Mouse (Mus musculus) CH12.LX (cell line): ENCODE results near the gene Rgr. TPM values are rescaled to one million over a fixed set of nuclear protein-coding genes. Genes with fewer than 3 reads are reported as not detected.

Source experiments
- DNase-seq: peaks from one replicate; pipeline ENCODE4 v3.0.0-alpha.2; 2013; ENCODE audit errors: extremely low read depth
- H3K27ac ChIP-seq: 2 replicates; pipeline ENCODE4 v1.5.1; 2012; ENCODE audit warnings: low read depth, mild to moderate bottlenecking, control low read depth, moderate library complexity; ENCODE audit not compliant: insufficient read depth
- H3K27me3 ChIP-seq: replicated peaks from 2 replicates; pipeline ENCODE3; 2012; ENCODE audit warnings: inconsistent platforms
- H3K36me3 ChIP-seq, 2 experiments: replicated peaks in 1 of 2; 2 replicates each; pipeline versions ENCODE3 to v1.6.1; 2012; ENCODE audit warnings: inconsistent platforms in 1 of 2, low read length in 1 of 2, mild to moderate bottlenecking in 1 of 2, mixed read lengths in 1 of 2, moderate library complexity in 1 of 2; ENCODE audit not compliant: control insufficient read depth in 1 of 2, insufficient read depth in 1 of 2
- H3K4me1 ChIP-seq, 2 experiments: 2 replicates each; pipeline ENCODE4 v1.6.1; 2012; ENCODE audit warnings: inconsistent platforms in 1 of 2, moderate library complexity in 1 of 2; ENCODE audit not compliant: insufficient read depth in 2 of 2, control insufficient read depth in 1 of 2
- H3K4me2 ChIP-seq: 2 replicates; pipeline ENCODE4 v1.6.1; 2012; ENCODE audit warnings: low read depth, mild to moderate bottlenecking, control low read depth; ENCODE audit not compliant: poor library complexity, insufficient read depth, severe bottlenecking
- H3K4me3 ChIP-seq, 3 experiments: fragments of 150-350 bp in 1 of 3; sonication (generic) in 1 of 3; replicated peaks in 1 of 3; 2 replicates each; pipeline versions ENCODE3 to v1.5.1; 2011 to 2012; ENCODE audit warnings: low read depth in 2 of 3, low read length in 2 of 3, mild to moderate bottlenecking in 2 of 3, moderate library complexity in 2 of 3, control low read depth in 1 of 3, improper control_type of control experiment in 1 of 3, inconsistent platforms in 1 of 3, mixed read lengths in 1 of 3; ENCODE audit not compliant: poor library complexity in 1 of 3
- H3K79me2 ChIP-seq: replicated peaks from 2 replicates; pipeline ENCODE4 v1.6.1; 2012; ENCODE audit warnings: mild to moderate bottlenecking, moderate library complexity; ENCODE audit not compliant: control insufficient read depth, poor library complexity, insufficient read depth, severe bottlenecking; ENCODE audit errors: extremely low read depth
- H3K9ac ChIP-seq: 2 replicates; pipeline ENCODE4 v1.6.1; 2012; ENCODE audit warnings: low read depth, mild to moderate bottlenecking, control low read depth, moderate library complexity; ENCODE audit not compliant: insufficient read depth
- H3K9me3 ChIP-seq: replicated peaks from 2 replicates; pipeline ENCODE3; 2012; ENCODE audit warnings: low read length, inconsistent platforms, mixed read lengths
- BHLHE40 ChIP-seq: IDR thresholded peaks from 2 replicates; pipeline ENCODE4 v1.6.1; 2011; ENCODE audit warnings: mild to moderate bottlenecking, low read depth, low read length, improper control_type of control experiment
- CHD1 ChIP-seq: IDR thresholded peaks from 2 replicates; pipeline ENCODE4 v1.6.1; 2012; ENCODE audit warnings: low read depth, low read length, improper control_type of control experiment, inconsistent platforms
- CTCF ChIP-seq, 2 experiments: IDR thresholded peaks in 1 of 2; conservative IDR thresholded peaks in 1 of 2; 2 replicates each; pipeline ENCODE4 v1.5.1; 2011 to 2012; ENCODE audit warnings: low read depth in 2 of 2, low read length in 2 of 2, improper control_type of control experiment in 1 of 2, inconsistent platforms in 1 of 2, mild to moderate bottlenecking in 1 of 2, moderate library complexity in 1 of 2
- ELF1 ChIP-seq: IDR thresholded peaks from 2 replicates; pipeline ENCODE4 v1.6.1; 2014; ENCODE audit warnings: low read depth, mild to moderate bottlenecking, inconsistent platforms, low read length, improper control_type of control experiment
- EP300 ChIP-seq: IDR thresholded peaks from 2 replicates; pipeline ENCODE4 v1.6.1; 2011; ENCODE audit warnings: low read length, improper control_type of control experiment
- ETS1 ChIP-seq: conservative IDR thresholded peaks from 2 replicates; pipeline ENCODE4 v1.6.1; 2012; ENCODE audit warnings: low read depth, mild to moderate bottlenecking, inconsistent platforms, low read length, improper control_type of control experiment, moderate library complexity
- GABPA ChIP-seq: IDR thresholded peaks from 2 replicates; pipeline ENCODE4 v1.6.1; 2012; ENCODE audit warnings: low read depth, low read length, improper control_type of control experiment, inconsistent platforms; ENCODE audit not compliant: insufficient replicate concordance
- IRF4 ChIP-seq: IDR thresholded peaks from 2 replicates; pipeline ENCODE4 v1.6.1; 2014; ENCODE audit warnings: low read depth, mild to moderate bottlenecking, inconsistent platforms, low read length, improper control_type of control experiment
- JUN ChIP-seq: IDR thresholded peaks from 2 replicates; pipeline ENCODE4 v1.6.1; 2011; ENCODE audit warnings: low read depth, mild to moderate bottlenecking, low read length, improper control_type of control experiment, moderate library complexity; ENCODE audit not compliant: insufficient read depth
- KAT2A ChIP-seq: IDR thresholded peaks from 2 replicates; pipeline ENCODE4 v1.6.1; 2012; ENCODE audit warnings: low read length, improper control_type of control experiment, inconsistent platforms; ENCODE audit not compliant: insufficient replicate concordance
- MEF2A ChIP-seq: IDR thresholded peaks from 2 replicates; pipeline ENCODE4 v1.6.1; 2014; ENCODE audit warnings: low read depth, mild to moderate bottlenecking, inconsistent platforms, low read length, improper control_type of control experiment, borderline replicate concordance
- MXI1 ChIP-seq: IDR thresholded peaks from 2 replicates; pipeline ENCODE4 v1.6.1; 2011; ENCODE audit warnings: mild to moderate bottlenecking, low read depth, low read length, improper control_type of control experiment
- MYC ChIP-seq: IDR thresholded peaks from 2 replicates; pipeline ENCODE4 v1.6.1; 2011; ENCODE audit warnings: low read depth, mild to moderate bottlenecking, improper control_type of control experiment, low read length
- NELFE ChIP-seq: IDR thresholded peaks from 2 replicates; pipeline ENCODE4 v1.6.1; 2011; ENCODE audit warnings: low read depth, low read length, improper control_type of control experiment
- NRF1 ChIP-seq: IDR thresholded peaks from 2 replicates; pipeline ENCODE4 v1.6.1; 2014; ENCODE audit warnings: low read depth, mild to moderate bottlenecking, inconsistent platforms, low read length, improper control_type of control experiment, moderate library complexity
- PAX5 ChIP-seq: IDR thresholded peaks from 2 replicates; pipeline ENCODE4 v1.6.1; 2012; ENCODE audit warnings: low read length, inconsistent platforms, mixed read lengths
- POLR2A ChIP-seq: IDR thresholded peaks from 2 replicates; pipeline ENCODE4 v1.6.1; 2011; ENCODE audit warnings: low read depth, mild to moderate bottlenecking, improper control_type of control experiment, low read length
- RAD21 ChIP-seq: IDR thresholded peaks from 2 replicates; pipeline ENCODE4 v1.6.1; 2011; ENCODE audit warnings: low read depth, mild to moderate bottlenecking, low read length, improper control_type of control experiment, moderate library complexity
- TBP ChIP-seq: conservative IDR thresholded peaks from 2 replicates; pipeline ENCODE4 v1.6.1; 2011; ENCODE audit warnings: low read depth, low read length, improper control_type of control experiment
- TCF12 ChIP-seq: IDR thresholded peaks from 2 replicates; pipeline ENCODE4 v1.6.1; 2014; ENCODE audit warnings: low read depth, mild to moderate bottlenecking, inconsistent platforms, low read length, improper control_type of control experiment
- UBTF ChIP-seq: IDR thresholded peaks from 2 replicates; pipeline ENCODE4 v1.6.1; 2012; ENCODE audit warnings: low read depth, mild to moderate bottlenecking, inconsistent platforms, low read length, improper control_type of control experiment, moderate library complexity
- USF1 ChIP-seq: IDR thresholded peaks from 2 replicates; pipeline ENCODE4 v1.6.1; 2014; ENCODE audit warnings: low read depth, mild to moderate bottlenecking, inconsistent platforms, low read length, improper control_type of control experiment
- ZC3H11A ChIP-seq: IDR thresholded peaks from 2 replicates; pipeline ENCODE4 v1.6.1; 2012; ENCODE audit warnings: low read depth, mild to moderate bottlenecking, inconsistent platforms, low read length, improper control_type of control experiment
- ZMIZ1 ChIP-seq: IDR thresholded peaks from 2 replicates; pipeline ENCODE4 v1.6.1; 2012; ENCODE audit warnings: low read depth, mild to moderate bottlenecking, inconsistent platforms, low read length, improper control_type of control experiment
- ZNF384 ChIP-seq: IDR thresholded peaks from 2 replicates; pipeline ENCODE4 v1.6.1; 2012; ENCODE audit warnings: low read depth, low read length, improper control_type of control experiment, inconsistent platforms
- dilution Hi-C: fragments of 300-500 bp; cut with MboI; formaldehyde crosslinking; loops from 2 replicates; pipeline ENCODE4 v1.14.3; 2020; ENCODE audit warnings: low sequenced_read_pairs; ENCODE audit not compliant: extremely low pct_unique_long_range_greater_than_20kb, extremely low pct_ligation_motif_present
- in situ Hi-C: fragments of 300-500 bp; cut with MboI; formaldehyde crosslinking; loops from 3 replicates; pipeline ENCODE4 v1.14.3; 2019; ENCODE audit warnings: low sequenced_read_pairs, low pct_ligation_motif_present, low pct_unique_long_range_greater_than_20kb, mixed read lengths
- polyA plus RNA-seq: library from polyadenylated mRNA; unstranded; fragments of >175 nt; gene quantifications from 2 replicates; pipeline ENCODE4 v1.2.1, GENCODE M21; 2012; ENCODE audit warnings: low read depth; ENCODE audit not compliant: insufficient read length
- total RNA-seq, 2 experiments: library from RNA; depleted of rRNA; stranded (reverse); fragments of 300-350 nt in 1 of 2; fragments of >200 nt in 1 of 2; gene quantifications; 2 replicates each; pipeline ENCODE4 v1.2.3; 2012 to 2014

The Rgr gene
- total and polyA plus RNA-seq, 3 experiments, result not detected

- H3K36me3 ChIP-seq, result no peaks in the 10 kb centered on the region
- no peak overlapping the region for H3K27ac ChIP-seq
- peaks cover 14% of the 10 kb centered on the region for H3K27me3 ChIP-seq
- in situ Hi-C loops, result no loop called here
- no peaks in the 10 kb centered on the region for H3K9me3 ChIP-seq
- no peaks in the 10 kb centered on the region for H3K79me2 ChIP-seq
- no peak overlapping the region for H3K4me2 ChIP-seq
- dilution Hi-C loops, result no loop called here
- DNase-seq, result no peak
- TF ChIP-seq POLR2A (no peak), MYC (no peak), CHD1 (no peak), MEF2A (no peak), BHLHE40 (no peak), ETS1 (no peak), JUN (no peak), MXI1 (no peak), USF1 (no peak), ZC3H11A (no peak), NRF1 (no peak), UBTF (no peak), GABPA (no peak), TBP (no peak), KAT2A (no peak), ZMIZ1 (no peak)
- no peak overlapping the region for H3K9ac ChIP-seq
- H3K4me1 ChIP-seq, result no peaks in the 10 kb centered on the region
- no peak overlapping the region for H3K4me3 ChIP-seq
Observed at GRCm38 (mm10) chr14:37006489-37006888, 42.3 kb downstream of the Rgr start.

GRCm38 (mm10) chr14:37005865-37006264 lies 42.9 kb downstream of the Rgr start:
- Histone ChIP-seq H3K27ac (no peak overlapping the region), H3K4me3 (no peak overlapping the region), H3K36me3 (no peaks in the 10 kb centered on the region), H3K9me3 (no peaks in the 10 kb centered on the region), H3K79me2 (no peaks in the 10 kb centered on the region), H3K4me2 (no peak overlapping the region), H3K4me1 (no peaks in the 10 kb centered on the region), H3K27me3 (peaks cover 14% of the 10 kb centered on the region), H3K9ac (no peak overlapping the region)
- DNase-seq, result no peak
- in situ Hi-C loops, result no loop called here
- dilution Hi-C loops, result no loop called here
- TF ChIP-seq TCF12 (no peak), JUN (no peak), IRF4 (no peak), KAT2A (no peak), UBTF (no peak), CTCF (conservative IDR thresholded peaks at IDR 0.05 in 1 of 2, IDR thresholded peaks at IDR 0.05 in 1 of 2; ENCODE audit: low read depth in 2 of 2, low read length in 2 of 2) (no peak), NELFE (no peak), PAX5 (no peak), RAD21 (no peak), ELF1 (no peak), ZNF384 (no peak), MXI1 (no peak), POLR2A (no peak), EP300 (no peak)
